Mouse (Mus musculus) heart, adult 2 months (tissue): Measurements from ENCODE around the gene Btf3.

ENCODE experiments used
- CTCF ChIP-seq: fragments of 200-600 bp; IDR thresholded peaks from 2 replicates; pipeline ENCODE4 v1.8.1; 2022; ENCODE audit warnings: antibody characterized with exemption, mild to moderate bottlenecking, moderate library complexity
- POLR2A ChIP-seq: fragments of 200-500 bp; IDR thresholded peaks from 2 replicates; pipeline ENCODE4 v1.6.1; 2011; ENCODE audit warnings: mild to moderate bottlenecking, low read depth, low read length, control low read depth; ENCODE audit not compliant: insufficient read depth

DNA sequence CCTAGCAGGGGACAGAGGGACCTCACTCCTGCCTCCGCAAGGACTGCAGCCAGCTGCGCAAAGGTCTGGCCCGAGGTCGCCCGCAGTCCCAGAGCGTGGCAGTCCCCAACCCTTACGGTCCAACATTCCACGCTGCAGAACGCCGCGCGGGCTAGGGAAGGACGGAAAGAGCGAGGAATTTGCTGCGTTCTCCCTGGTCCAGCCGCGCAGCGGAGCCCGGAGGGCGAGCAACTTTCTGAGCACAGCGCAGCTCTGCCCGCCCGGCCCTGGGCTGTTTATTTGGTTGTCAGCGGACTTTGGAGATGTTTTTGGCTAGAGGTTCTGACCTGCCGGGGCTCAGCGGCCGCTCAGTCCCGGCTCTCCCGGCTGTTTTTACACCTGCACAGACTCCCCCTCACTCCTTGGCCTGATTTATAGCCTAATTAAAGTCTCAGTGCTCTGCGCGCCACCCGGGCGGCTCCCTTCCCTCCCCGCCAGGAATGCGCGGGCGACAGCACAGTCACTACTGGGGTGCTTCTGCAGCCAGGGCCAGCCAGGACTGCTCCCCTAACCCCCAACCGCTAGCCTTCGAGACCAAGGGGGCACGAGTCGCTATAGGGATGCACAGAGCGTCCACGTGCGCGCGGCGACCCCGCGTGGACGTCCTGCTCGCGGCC, 49.1 kb upstream of the Btf3 start:
- TF ChIP-seq POLR2A (no peak), CTCF (no peak)
